Mouse (Mus musculus) neural tube, embryonic 11.5 days (tissue): ENCODE measurements around the gene Ccdc146. TPM values are rescaled to one million over a fixed set of nuclear protein-coding genes. Genes with fewer than 3 reads are reported as not detected.

Experiments used
- polyA plus RNA-seq: library from polyadenylated mRNA; unstranded; fragments of >200 nt; fragmentation: Nextera tagmentation; extraction: Ambion mirVana; gene quantifications from 2 replicates; pipeline ENCODE4 v1.2.1, GENCODE M21; 2014

The Ccdc146 gene
- polyA plus RNA-seq, 1 experiment from 2014 or later: 0.31 TPM

Other genes starting within 250 kb of the Ccdc146 start
- gene Gsap, start 238.4 kb downstream of the Ccdc146 start, polyA plus RNA-seq: 1.6 and 1.7 TPM in 2 replicates
- 1.9 and 3.0 TPM in 2 replicates for gene Fgl2, start 52.0 kb downstream of the Ccdc146 start, polyA plus RNA-seq
- 4.9 and 6.6 TPM in 2 replicates for gene Fam185a, start 281 bp upstream of the Ccdc146 start, polyA plus RNA-seq
- gene Lrrc17, start 118.9 kb upstream of the Ccdc146 start, polyA plus RNA-seq: 8.3 and 12.9 TPM in 2 replicates
- gene Fbxl13, start 221.0 kb upstream of the Ccdc146 start, polyA plus RNA-seq: not detected in 2 replicates
- 79.2 and 84.5 TPM in 2 replicates for gene Armc10, start 221.1 kb upstream of the Ccdc146 start, polyA plus RNA-seq